Mouse (Mus musculus) embryo, embryonic 9.5 days (tissue): ENCODE measurements around the gene Olfr1239.

Experiments used
- DNase-seq: peaks from one replicate; pipeline ENCODE4 v3.0.0-alpha.2; 2017; ENCODE audit errors: extremely low spot score

The Olfr1239 gene

DNA sequence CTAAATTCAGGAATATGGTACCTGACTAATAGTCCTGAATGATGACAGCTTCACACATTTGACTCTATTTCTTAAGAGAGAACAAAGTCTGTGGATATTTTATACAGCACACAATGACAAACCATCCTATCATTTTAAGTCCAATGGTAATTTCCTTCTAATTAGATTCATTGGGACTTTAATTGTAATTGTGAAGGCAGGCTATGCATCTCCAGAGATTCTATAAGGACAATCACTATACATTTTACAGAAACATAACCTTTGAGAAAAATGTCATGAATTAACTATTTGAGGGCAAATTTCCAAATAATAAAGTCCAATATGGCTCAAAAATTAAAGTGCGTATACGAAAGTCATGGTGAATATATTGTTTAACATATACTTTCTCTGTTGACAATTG lies at the start of gene Olfr1239:
Olfr1239 (minus strand) TSS at position 101 of the 400 bp plus-strand sequence.
- no peak for DNase-seq

DNA sequence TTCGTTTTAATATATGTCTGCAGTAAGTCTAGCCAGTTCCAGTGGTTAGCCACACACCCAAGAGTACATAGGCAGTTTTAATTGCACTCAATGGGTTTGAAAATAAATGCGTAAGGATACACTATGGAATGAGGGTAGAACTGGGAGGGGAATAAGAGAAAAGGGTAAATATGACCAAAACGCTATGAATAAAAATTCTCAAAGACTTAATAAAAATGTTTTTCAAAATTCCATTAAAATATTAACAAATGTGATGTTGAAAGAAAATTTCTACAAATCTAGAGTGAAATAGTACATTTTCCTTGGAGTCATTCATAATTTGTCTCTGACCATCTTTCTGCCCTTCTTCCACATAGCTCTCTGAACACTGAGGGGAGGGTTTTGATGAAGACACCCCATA lies 22.7 kb upstream of the Olfr1239 start, which contains the start of gene Olfr1240:
Olfr1240 (minus strand) TSS at position 101 of the 400 bp plus-strand sequence.
- no peak for DNase-seq

DNA sequence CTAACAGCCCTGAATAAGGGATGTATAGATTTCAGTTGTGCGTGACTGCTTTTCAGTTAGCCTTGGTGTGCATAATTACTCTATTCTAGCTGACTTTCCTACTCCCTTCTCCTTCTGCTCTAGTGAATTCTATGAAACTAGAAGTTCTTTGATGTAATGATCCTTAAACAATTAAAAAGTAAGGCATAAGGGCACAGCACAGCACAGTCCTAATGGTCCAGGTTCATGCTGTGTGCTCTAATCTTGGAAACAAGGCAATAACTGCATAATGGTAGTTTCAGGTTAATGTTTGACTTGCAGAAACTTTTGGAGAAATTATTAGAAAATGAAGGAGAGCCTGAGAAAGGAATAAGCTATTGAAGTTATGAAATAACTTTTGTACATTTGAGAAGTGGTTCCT lies 5.7 kb downstream of the Olfr1239 start:
- DNase-seq, result no peak

DNA sequence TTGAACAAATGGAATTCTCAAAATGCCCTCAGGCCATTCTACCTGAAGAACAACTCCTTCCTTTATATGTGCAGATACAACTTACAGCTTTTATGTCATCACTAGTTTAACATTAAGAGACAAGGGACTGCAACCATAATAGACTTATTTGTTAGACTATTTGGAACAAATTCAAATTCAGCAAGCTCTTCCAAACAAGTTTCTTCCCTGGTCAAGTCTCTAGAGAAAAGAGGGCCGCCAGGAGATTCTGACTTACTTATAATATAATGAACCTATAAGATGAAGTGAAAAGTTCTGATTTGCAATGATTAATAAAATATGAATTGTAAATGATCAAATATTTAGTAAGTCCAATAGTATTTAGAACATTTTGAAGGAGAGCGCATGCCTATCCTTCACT lies 10.6 kb downstream of the Olfr1239 start, which contains the start of gene Olfr1238:
Olfr1238 (minus strand) TSS at position 101 of the 400 bp plus-strand sequence.
- DNase-seq, result no peak

DNA sequence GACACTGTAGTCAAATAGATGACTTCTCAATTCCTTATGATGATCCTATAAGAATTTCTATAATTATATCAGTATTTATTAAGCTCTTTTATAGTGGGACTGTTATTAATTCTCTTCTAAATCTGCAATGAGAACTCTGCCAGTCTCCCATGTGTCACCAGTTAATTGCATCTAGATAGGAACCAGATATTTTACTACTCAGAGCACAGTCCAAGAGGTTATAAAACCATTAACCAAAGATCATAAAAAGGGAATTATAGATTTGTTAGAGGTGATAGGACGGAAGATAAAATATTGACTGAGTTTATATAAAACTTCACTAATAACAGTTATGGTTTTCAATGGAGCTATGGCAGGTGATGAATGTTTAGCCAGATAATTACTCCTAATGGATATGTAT lies 19.3 kb downstream of the Olfr1239 start:
- DNase-seq, result no peak
